Mouse (Mus musculus) limb, embryonic 10.5 days (tissue): ENCODE measurements around the gene Ripor2. TPM values are rescaled to one million over a fixed set of nuclear protein-coding genes. Genes with fewer than 3 reads are reported as not detected.
A peak's percentile ranks its signal among the peaks of the same experiment; 100 is the strongest.

Experiments used
- DNase-seq: peaks from one replicate; pipeline ENCODE4 v3.0.0-alpha.2; 2017; ENCODE audit warnings: low spot score
- H3K27ac ChIP-seq: fragments of 300-500 bp; sonication (generic); 2 replicates; pipeline ENCODE4 v1.5.1; 2016; ENCODE audit warnings: mild to moderate bottlenecking
- H3K27me3 ChIP-seq: fragments of 300-500 bp; sonication (generic); 2 replicates; pipeline ENCODE4 v1.6.1; 2016; ENCODE audit warnings: low read depth, mild to moderate bottlenecking; ENCODE audit not compliant: poor library complexity, severe bottlenecking
- H3K36me3 ChIP-seq: fragments of 300-500 bp; sonication (generic); 2 replicates; pipeline ENCODE4 v1.6.1; 2016; ENCODE audit warnings: mild to moderate bottlenecking, moderate library complexity
- H3K4me1 ChIP-seq: fragments of 300-500 bp; sonication (generic); 2 replicates; pipeline ENCODE4 v1.6.1; 2016
- H3K4me3 ChIP-seq: fragments of 300-500 bp; sonication (generic); 2 replicates; pipeline ENCODE4 v1.5.1; 2016; ENCODE audit warnings: mild to moderate bottlenecking, moderate library complexity
- H3K9me3 ChIP-seq: fragments of 300-500 bp; sonication (generic); replicated peaks from 2 replicates; pipeline ENCODE4 v1.6.1; 2016; ENCODE audit warnings: mild to moderate bottlenecking
- WGBS: fragments of 180-500 bp; shearing (Covaris S2); methylation state at CpG from one replicate; pipeline ENCODE4 v1.1.7; 2016; 5-methylcytosine and 5-hydroxymethylcytosine counted together
- polyA plus RNA-seq: library from polyadenylated mRNA; unstranded; fragments of >200 nt; fragmentation: Nextera tagmentation; extraction: Ambion mirVana; gene quantifications from 2 replicates; pipeline ENCODE4 v1.2.1, GENCODE M21; 2016

The Ripor2 gene
- polyA plus RNA-seq, 1 experiment from 2014 or later = 0.90 TPM

DNA sequence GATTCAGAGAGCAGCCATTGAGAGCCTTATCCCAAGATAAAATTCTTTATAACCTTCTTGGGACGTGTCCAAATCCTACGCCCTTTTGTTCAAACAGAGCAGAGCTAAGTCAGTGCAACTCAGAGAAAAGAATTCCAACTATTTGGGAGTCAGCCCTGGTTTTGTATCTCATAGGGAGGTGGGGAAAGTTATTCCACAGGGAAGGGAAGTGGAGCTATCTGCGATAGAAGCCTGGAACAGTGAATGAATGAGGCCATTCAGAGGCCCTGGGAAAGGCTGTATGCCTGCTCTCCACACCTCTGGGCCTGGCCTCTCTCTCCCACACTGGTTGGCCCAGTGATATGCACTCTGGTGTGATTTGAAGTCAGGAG lies 16.1 kb upstream of the Ripor2 start:
- DNase-seq = no peak
- Histone ChIP-seq H3K4me3 (no peak overlapping the region), H3K27ac (0 out of 2 replicates have a peak overlapping the region, but pooled peaks have one; percentile 30), H3K9me3 (no peaks in the 10 kb centered on the region), H3K4me1 (0 out of 2 replicates have a peak, but pooled peaks cover 7% of the 10 kb centered on the region), H3K27me3 (no peaks in the 10 kb centered on the region), H3K36me3 (no peaks in the 10 kb centered on the region)
- WGBS = 63% methylated on average over 3 of the region's 3 CpGs

DNA sequence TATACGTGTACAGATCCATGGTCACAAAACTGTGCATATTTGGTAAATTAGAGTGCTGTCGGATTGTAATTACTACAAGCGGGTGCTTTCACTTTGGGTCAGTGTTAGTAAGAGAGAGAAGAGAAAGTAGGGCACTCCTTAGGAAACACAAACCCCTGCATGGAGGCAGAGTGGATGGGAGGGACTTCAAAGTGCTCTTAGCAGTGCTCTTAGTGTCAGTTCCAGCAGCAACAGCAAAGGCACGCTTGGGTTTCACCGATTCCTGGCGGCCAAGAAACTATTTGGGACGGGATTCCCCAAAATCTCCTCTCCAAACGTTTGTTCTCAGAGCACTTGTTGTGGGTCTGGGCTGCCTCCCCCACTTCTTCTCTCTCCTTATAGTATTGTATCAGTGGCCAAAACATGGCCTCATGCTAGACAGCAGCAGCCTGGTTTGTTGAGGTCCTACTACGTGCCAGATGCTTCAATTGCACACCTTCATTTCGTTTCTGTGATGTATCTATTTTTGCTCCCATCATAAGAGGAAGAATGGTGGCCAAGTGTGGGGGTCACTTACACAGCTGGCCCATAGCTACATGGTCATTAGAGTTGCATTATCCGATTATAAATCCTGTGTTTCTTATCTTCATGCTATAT lies 14.7 kb upstream of the Ripor2 start:
- H3K36me3 ChIP-seq = no peaks in the 10 kb centered on the region
- DNase-seq = no peak
- no peaks in the 10 kb centered on the region for H3K9me3 ChIP-seq
- 87% methylated on average over 11 of the region's 11 CpGs for WGBS
- 0 out of 2 replicates have a peak, but pooled peaks cover 7% of the 10 kb centered on the region for H3K4me1 ChIP-seq
- H3K27ac ChIP-seq = no peak overlapping the region
- no peak overlapping the region for H3K4me3 ChIP-seq
- no peaks in the 10 kb centered on the region for H3K27me3 ChIP-seq

DNA sequence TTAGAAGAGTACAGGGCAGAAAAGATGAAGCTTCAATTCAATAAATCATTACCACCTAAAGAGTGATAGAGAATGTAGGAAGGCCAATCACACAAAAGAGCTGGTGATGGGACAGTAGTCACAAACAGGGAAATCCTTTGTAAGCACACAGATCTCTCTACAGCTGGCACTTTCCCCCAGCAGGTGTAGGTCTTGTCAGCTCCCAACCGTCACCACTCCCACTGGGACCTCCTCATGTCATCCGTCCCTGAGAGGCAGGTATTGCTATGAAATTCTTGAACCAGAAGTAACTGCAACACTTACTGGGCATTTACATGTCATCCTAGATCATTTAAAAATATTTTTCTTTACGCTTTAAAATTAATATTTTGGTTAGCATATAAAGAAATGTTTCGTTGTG lies 12.9 kb upstream of the Ripor2 start:
- no peaks in the 10 kb centered on the region for H3K9me3 ChIP-seq
- no peak for DNase-seq
- 0 out of 2 replicates have a peak, but pooled peaks cover 7% of the 10 kb centered on the region for H3K4me1 ChIP-seq
- H3K36me3 ChIP-seq = no peaks in the 10 kb centered on the region
- 87% methylated on average over 4 of the region's 4 CpGs for WGBS
- H3K27me3 ChIP-seq = no peaks in the 10 kb centered on the region
- H3K27ac ChIP-seq = no peak overlapping the region
- H3K4me3 ChIP-seq = no peak overlapping the region

DNA sequence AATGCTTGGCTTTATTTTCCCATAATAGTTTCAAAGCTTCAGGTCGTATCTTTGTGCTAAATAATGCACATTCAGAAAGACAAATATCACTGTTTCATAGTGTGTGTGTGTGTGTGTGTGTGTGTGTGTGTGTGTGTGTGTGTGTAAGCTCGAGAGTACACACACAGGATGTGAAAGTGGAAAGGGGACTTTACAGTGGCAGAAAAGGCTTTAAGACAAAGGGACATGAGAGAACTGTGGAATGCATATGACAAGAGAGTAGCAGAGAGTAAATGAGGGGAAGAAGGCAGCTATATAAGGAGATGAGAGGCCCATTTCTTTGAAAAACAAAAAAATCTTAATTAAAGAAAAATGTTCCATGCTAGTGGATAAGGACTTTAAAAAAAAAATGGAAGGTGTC lies 11.3 kb upstream of the Ripor2 start:
- 58% methylated on average over 2 of the region's 2 CpGs for WGBS
- no peak for DNase-seq
- no peak overlapping the region for H3K27ac ChIP-seq
- no peaks in the 10 kb centered on the region for H3K36me3 ChIP-seq
- 0 out of 2 replicates have a peak, but pooled peaks cover 3% of the 10 kb centered on the region for H3K4me1 ChIP-seq
- no peaks in the 10 kb centered on the region for H3K27me3 ChIP-seq
- no peaks in the 10 kb centered on the region for H3K9me3 ChIP-seq
- no peak overlapping the region for H3K4me3 ChIP-seq

DNA sequence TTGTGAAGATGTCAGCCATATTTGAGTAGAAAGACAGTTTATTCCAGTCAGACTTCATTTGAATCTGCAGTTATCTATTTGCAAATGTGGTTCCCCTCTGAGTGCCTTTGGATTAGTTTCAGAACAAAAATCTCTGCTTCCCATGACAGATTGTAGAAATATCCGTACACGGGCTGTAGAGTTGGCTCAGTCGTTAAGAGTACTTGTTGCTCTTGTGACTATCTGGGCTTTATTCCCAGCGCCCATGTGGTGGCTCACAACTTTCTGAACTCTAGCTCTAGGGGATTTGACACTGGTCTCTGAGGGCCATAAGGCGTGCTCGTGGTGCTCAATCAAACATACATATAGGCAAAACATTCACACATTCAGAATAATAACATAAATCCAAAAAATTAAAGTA lies 10.1 kb upstream of the Ripor2 start:
- no peak for DNase-seq
- Histone ChIP-seq H3K27ac (no peak overlapping the region), H3K4me1 (peaks cover 11% of the 10 kb centered on the region), H3K27me3 (no peaks in the 10 kb centered on the region), H3K4me3 (no peak overlapping the region), H3K36me3 (no peaks in the 10 kb centered on the region), H3K9me3 (no peaks in the 10 kb centered on the region)
- 91% methylated on average over 6 of the region's 6 CpGs for WGBS

DNA sequence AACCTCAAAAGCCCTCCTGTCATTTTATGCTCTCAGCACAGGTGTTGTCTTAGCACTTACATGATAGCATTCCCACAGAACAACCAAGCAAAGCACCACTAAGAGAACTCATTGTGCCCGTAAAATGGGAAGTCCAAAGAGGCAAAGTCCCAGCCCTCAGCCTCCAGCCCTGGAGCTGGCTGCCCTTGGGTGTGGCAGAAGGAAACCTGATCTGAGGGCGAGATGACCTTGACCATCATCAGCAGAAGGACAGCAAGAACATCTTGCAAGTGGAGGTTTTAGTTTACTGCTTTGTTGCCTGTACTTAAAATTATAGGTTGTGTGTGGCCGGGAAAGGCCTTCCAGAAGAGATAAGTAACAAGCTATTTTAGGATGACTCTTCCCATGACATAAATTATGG lies 6.9 kb upstream of the Ripor2 start:
- DNase-seq = no peak
- no peaks in the 10 kb centered on the region for H3K9me3 ChIP-seq
- no peak overlapping the region for H3K4me3 ChIP-seq
- no peaks in the 10 kb centered on the region for H3K36me3 ChIP-seq
- no peak overlapping the region for H3K27ac ChIP-seq
- no peaks in the 10 kb centered on the region for H3K27me3 ChIP-seq
- H3K4me1 ChIP-seq = peaks cover 11% of the 10 kb centered on the region
- WGBS = 80% methylated on average over 3 of the region's 3 CpGs

DNA sequence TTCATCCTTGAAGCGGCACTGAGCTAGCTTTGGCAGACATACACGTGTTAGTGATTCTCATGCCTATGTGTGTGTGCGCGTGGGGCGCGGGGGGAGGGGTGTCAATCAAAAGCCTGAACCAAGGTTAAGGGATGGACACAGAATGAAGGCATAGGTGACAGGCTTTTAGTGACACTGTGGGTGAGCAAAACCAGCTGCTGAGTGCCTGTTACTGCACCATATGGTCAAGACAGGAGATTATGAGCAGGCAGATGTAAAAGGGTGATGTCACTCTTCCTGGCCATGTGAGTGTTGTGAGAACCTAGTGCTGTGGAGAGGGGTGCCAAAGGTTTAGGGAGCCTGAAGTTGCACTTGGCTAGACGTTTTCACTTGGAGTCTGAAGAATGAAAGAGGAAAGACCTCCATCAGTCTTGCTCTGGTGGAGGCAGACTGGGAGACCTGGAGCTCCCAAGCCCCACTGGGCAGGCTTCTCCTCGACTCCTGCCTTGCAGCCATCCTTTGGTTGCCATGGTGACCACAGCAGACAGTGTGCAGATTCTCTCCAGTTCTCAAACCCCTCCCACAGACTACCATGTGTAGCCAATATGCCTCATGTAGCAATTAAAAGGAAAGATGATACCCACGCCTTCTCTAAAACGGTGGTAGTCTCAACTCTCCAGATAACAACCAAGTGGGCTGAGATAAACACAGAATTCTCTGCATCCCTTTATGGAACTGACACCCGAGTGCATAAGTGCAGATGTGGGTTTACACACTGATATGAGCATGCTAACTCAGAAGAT lies 5.5 kb upstream of the Ripor2 start:
- Histone ChIP-seq H3K27me3 (no peaks in the 10 kb centered on the region), H3K27ac (peak overlapping the region; percentile 38; the same call in 1 of the 2 replicates), H3K9me3 (no peaks in the 10 kb centered on the region), H3K4me3 (no peak overlapping the region), H3K4me1 (peaks cover 11% of the 10 kb centered on the region), H3K36me3 (no peaks in the 10 kb centered on the region)
- 55% methylated on average over 11 of the region's 11 CpGs for WGBS
- DNase-seq = peak; percentile 47

DNA sequence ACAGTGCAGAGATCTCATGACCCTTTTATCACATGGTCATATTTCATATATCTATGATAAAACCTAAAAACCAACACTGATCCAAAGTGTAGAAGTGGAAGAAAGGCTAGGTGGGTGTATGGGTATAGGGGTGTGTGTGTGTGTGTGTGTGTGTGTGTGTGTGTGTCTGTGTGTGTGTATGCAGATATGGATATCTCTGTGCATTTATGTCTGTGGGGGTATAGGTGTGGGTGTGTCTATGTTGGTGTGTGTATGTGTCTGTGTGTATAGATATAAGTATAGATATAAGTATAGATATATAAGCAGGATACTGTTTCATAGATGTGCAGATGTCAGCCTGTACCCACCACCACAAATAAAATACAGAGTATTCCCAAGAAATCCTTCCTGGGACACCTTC lies 3.7 kb upstream of the Ripor2 start:
- peaks cover 11% of the 10 kb centered on the region for H3K4me1 ChIP-seq

DNA sequence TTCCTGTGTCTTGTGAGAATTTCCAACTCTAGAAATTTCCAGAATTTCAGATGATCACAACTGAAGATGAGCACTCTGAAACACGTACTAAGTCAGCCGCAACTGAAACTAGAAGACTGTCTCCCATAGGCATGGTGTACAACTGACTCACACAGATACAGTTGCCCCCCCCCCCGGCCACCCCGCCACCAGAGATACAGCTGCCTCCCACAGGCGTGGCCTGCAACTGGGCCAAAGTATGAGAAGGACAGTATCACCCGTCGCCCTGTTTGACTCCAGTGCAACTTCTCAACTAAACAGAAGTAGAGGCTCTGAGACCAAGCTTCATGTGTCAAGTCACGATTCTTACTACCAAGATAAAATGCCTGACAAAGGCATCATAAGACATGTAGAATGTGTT lies 1.2 kb upstream of the Ripor2 start:
- WGBS = 92% methylated on average over 8 of the region's 8 CpGs
- Histone ChIP-seq H3K36me3 (no peaks in the 10 kb centered on the region), H3K4me1 (peaks cover 11% of the 10 kb centered on the region), H3K4me3 (no peak overlapping the region), H3K27ac (no peak overlapping the region), H3K27me3 (no peaks in the 10 kb centered on the region), H3K9me3 (no peaks in the 10 kb centered on the region)
- no peak for DNase-seq

More for the DNA sequence above, 3.7 kb upstream of the Ripor2 start:
- H3K4me3 ChIP-seq = no peak overlapping the region
- DNase-seq = no peak
- no peaks in the 10 kb centered on the region for H3K36me3 ChIP-seq
- no peak overlapping the region for H3K27ac ChIP-seq
- no peaks in the 10 kb centered on the region for H3K27me3 ChIP-seq
- no peaks in the 10 kb centered on the region for H3K9me3 ChIP-seq

DNA sequence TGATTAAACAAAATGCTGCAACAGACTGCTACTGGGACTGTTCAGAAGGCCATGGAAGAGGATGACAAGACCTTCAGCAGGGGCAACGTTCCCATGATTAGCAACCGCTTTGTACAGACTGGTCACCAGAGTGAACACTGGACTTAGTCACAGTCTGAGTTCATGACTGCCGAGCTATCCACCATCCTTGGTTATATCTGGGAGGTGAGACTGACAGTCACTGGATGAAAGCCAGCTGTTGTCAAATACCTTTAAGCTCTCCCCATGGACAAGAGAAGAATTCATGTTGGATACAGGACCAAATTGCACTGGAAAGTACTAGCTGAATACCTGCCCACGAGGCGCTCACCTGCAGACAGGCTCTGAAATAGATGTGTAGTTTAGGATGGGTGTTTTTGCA lies 2.4 kb downstream of the Ripor2 start:
- no peaks in the 10 kb centered on the region for H3K27me3 ChIP-seq
- no peak overlapping the region for H3K27ac ChIP-seq
- WGBS = 95% methylated on average over 5 of the region's 5 CpGs
- no peak overlapping the region for H3K4me3 ChIP-seq
- DNase-seq = no peak
- no peaks in the 10 kb centered on the region for H3K36me3 ChIP-seq
- no peaks in the 10 kb centered on the region for H3K9me3 ChIP-seq
- no peaks in the 10 kb centered on the region for H3K4me1 ChIP-seq

DNA sequence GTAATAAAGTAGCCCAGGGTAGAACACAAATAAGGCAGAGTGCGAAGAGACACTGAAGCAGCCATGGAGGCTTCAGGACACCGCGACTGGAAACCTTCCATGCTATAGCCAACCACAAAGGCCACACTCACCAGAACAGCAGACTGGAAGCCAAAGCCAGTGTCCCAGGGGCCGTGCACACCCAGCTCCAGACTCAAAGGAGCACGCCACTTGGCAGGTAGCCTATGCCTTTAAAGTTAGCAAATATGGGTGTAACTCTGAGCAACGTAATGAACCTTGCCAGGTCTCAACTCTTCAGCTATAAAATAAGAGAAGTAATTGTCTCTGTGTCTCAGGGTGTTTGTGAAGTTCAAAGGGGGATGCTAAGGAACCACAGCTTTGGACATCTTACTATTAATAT lies 2.9 kb downstream of the Ripor2 start:
- Histone ChIP-seq H3K4me1 (no peaks in the 10 kb centered on the region), H3K9me3 (no peaks in the 10 kb centered on the region), H3K36me3 (no peaks in the 10 kb centered on the region), H3K27ac (no peak overlapping the region), H3K4me3 (no peak overlapping the region), H3K27me3 (no peaks in the 10 kb centered on the region)
- WGBS = 89% methylated on average over 6 of the region's 6 CpGs
- DNase-seq = no peak

DNA sequence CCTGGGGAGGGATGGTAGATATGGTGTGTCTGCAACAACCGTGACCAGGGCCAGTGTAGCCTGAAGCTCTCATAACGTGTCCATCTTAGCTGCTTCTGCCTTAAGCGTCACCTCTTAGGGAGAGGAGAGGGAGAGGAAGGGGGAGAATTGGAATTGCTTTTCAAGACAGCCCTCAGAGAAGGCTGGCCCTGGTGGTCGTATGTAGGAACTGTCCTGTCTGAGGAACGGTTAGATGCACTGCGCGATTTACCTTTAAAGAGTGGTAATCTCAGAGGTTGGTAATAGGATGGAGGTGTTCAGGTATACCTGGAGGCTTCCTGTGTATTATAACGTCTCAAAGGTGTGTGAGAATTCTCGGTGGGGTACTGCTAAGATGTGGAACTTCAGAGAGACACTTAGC lies 3.4 kb downstream of the Ripor2 start:
- WGBS = 60% methylated on average over 9 of the region's 9 CpGs

DNA sequence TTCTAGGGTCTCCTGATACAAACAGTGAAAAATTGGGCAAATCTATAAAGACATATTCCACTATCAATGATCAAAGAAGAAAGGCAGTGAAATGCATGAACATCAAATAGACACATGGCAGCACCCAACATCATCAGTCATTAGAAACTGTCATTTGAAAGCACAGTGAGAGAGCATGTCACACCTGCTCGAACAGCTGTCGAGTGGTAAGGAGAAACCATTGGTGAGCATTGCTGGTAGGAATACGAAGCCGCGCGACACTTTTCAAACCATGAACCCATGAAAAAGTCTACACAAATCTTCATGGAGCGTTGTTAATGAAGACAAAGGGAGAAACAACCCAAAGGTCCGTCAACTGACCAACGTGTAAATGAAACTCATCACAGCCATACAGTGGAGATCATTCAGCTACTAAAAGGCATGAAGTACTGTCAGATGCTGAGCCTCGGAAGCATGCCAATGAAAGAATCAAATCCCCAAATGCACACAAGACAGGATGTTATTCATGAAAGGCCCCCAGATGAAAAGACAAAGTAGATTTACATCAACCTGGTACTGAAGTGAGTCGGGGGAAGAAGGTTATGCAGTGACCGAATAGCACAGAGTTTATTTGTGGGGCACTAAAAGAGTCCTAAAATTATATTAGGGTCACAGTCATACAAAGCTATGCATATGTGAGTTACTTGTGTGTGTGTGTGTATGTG lies 5.4 kb downstream of the Ripor2 start:
- H3K27ac ChIP-seq = no peak overlapping the region
- no peak overlapping the region for H3K4me3 ChIP-seq
- H3K36me3 ChIP-seq = no peaks in the 10 kb centered on the region
- H3K4me1 ChIP-seq = no peaks in the 10 kb centered on the region
- no peaks in the 10 kb centered on the region for H3K9me3 ChIP-seq
- WGBS = 95% methylated on average over 12 of the region's 12 CpGs
- no peaks in the 10 kb centered on the region for H3K27me3 ChIP-seq
- DNase-seq = no peak

More for the DNA sequence above, 3.4 kb downstream of the Ripor2 start:
- Histone ChIP-seq H3K9me3 (no peaks in the 10 kb centered on the region), H3K4me1 (no peaks in the 10 kb centered on the region), H3K36me3 (no peaks in the 10 kb centered on the region), H3K27me3 (no peaks in the 10 kb centered on the region), H3K4me3 (no peak overlapping the region), H3K27ac (no peak overlapping the region)
- DNase-seq = no peak
